Mouse (Mus musculus) monocyte, adult 5-6 weeks (primary cell): ENCODE measurements around the gene Kcnk7. TPM values are rescaled to one million over a fixed set of nuclear protein-coding genes. Genes with fewer than 3 reads are reported as not detected.

Experiments used
- ATAC-seq: fragments of 153-309, 156-312 bp; replicated peaks from 2 replicates; pipeline ENCODE4 v1.8.0; 2017; ENCODE audit warnings: mild to moderate bottlenecking; ENCODE audit not compliant: low TSS enrichment, insufficient number of reproducible peaks, severe bottlenecking, poor library complexity, low FRiP score
- total RNA-seq: library from RNA; stranded (forward); fragments of 200-1000, 200-491, 200-594 nt; gene quantifications from 3 replicates; pipeline ENCODE4 v1.2.3, GENCODE M21; 2017

Kcnk7 gene
- total RNA-seq, 1 experiment from 2014 or later, result 1.3 TPM

GRCm38 (mm10) chr19:5688200-5689087 lies 15.7 kb upstream of the Kcnk7 start, which contains the start of the genes Map3k11 and Pcnx3:
Gene Map3k11 (plus strand): TSS chr19:5688742.
Gene Pcnx3 (minus strand): TSS chr19:5688908.
- ATAC-seq, result peak; percentile 74

DNA sequence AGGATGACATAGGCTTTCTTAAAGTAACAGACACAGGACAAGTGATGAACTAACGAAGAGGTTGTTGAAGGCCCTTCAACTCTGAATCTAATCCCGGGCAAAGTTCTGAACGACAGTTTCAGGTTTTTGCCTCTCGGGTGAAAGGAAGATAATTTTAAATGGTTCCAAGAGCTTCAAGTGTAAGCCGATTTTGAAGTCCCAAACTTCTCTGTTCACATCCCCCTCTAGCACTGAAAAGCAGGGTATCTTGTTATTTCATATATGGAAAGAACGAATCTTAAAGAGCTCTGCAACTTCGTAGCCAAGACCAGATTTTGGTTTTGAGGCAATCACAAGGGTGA lies 15.1 kb upstream of the Kcnk7 start:
- ATAC-seq, result no peak

GRCm38 (mm10) chr19:5689565-5690342 lies 14.4 kb upstream of the Kcnk7 start:
- peak; percentile 46 for ATAC-seq

DNA sequence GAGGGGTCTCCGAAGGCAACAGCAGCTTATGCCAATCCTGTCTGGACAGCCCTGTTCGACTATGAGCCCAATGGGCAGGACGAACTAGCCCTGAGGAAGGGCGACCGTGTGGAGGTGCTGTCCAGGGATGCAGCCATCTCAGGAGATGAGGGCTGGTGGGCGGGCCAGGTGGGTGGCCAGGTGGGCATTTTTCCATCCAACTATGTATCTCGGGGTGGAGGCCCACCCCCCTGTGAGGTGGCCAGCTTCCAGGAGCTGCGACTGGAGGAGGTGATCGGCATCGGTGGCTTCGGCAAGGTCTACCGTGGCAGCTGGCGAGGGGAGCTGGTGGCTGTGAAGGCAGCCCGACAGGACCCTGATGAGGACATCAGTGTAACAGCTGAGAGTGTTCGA lies 13.8 kb upstream of the Kcnk7 start:
- ATAC-seq, result no peak

- no peak for ATAC-seq
These were observed 12.6 kb upstream of the Kcnk7 start for GRCm38 (mm10) chr19:5691601-5692000.

DNA sequence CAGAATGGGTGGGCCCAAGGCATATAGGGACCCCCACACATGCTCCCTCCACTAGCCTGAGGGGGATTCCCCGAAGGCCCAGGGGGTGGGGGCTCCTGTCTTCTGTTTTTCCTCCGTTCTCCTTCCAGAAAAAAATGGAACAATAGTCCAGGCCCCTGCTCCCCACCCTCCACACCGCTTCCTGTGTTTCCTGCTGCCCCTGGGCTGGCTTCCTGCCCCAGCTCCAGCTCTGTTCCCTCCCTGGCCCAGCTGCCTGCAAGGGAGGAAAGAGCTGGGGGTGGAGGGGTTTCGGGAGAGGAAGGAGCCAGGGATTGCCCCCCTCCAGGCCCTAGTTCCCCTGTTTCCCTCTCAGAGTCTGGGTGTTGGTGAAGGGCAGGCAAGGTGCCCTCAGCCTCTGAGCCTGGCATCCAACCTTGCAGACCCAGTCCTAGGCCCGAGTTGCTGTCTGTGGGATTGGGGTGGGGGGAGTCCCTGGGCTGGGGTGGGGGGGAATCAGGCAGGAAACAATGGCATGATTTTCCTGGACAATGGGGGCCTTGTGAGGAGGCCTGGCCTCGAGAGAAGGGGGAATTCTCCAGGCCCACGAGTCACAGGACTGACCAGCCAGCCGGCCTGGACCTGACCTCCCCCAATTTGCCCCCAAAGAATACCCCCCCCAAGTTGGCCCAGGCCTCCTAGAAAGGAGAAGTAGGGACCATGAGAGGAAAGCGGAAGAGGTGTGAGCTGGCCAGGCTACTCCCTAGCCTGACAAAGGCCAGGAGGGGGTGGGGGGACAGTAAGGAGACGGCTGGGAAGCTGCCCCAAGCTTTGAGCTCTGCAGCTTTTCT lies 11.9 kb upstream of the Kcnk7 start:
- ATAC-seq, result 0 out of 2 replicates have a peak, but pooled peaks have one; percentile 13

DNA sequence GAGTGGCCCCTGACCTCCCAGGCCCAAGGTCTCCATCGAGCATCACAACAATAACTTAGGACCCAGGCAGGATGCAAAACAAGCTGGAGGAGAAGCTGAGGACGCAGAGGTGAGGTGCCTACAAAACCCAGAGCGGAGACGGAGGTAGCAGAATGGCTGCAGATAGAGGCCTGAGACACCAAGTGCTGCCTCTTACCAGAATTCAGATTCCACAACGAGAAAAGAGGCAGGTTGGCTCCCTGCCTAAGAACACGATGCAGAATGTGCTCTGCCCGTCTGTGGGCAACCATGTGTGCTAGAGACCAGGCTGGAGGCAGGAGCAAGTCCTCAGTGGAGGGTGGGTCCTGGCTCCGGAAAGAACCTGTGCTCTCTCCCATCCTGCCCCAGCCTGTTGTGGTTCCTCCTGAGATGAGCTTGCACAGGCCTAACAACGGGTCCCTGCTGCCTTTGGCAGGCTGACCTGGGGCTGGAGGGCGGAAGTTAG lies 11.2 kb upstream of the Kcnk7 start:
- no peak for ATAC-seq

DNA sequence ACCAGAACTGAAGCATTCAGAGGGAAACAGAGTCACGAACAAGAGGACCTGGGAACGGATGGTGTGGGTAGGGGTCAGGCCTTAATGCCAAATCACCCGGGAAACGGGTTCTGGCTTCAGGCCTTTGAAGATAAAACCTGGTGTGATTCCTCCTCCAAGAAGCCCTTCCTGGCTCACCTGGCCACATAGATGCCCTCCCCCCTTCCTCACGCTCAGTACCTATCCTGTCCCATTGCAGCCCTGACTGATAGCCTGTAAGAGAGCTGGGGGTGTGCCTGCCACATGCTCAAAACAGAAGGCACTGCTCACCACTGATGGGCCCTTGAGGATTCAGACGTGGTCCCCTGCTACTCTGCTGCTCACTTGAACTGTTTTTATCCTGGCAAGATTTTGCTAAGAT lies 10.4 kb upstream of the Kcnk7 start:
- no peak for ATAC-seq

- no peak for ATAC-seq
These were observed 8.2 kb upstream of the Kcnk7 start for GRCm38 (mm10) chr19:5695849-5696462.

DNA sequence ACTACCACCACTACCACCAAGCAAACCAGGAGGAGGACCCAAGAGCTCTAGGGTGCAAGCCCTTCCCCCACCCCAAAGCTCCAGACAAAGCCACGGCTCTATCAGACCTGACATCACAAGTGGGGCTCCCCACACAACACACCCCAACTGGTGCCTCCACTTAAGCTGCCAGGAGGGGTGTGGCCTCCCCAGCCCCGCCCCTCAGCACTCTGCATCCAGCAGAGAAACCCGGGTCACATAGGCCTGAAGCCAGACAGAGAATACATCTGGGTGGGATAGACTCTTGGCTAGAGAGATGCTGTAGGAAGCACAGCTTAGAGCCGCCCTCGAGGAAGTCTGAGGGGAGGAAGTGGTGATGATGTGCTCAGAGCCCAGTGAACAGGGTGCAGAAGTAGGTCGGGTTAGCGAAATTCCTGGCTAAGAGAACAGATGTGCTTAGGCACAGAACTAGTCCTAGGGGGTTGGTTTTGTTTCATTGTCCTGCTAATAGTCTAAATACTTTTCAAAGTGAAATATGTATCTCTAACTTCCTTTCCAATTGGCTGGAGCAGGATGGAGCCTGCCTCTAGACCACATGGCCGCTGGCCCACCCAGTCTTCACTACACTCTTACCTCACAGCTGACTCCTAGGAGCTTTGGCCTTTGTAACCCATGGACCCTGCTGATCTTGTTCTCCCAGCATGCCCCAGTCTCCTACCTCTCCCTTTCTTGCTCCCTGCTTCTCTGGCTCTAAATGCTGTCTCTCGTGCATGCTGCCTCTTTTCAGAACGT lies 819 bp downstream of the Kcnk7 start:
- ATAC-seq, result peak; percentile 45

GRCm38 (mm10) chr19:5710068-5710467 lies 5.9 kb downstream of the Kcnk7 start:
- no peak for ATAC-seq

DNA sequence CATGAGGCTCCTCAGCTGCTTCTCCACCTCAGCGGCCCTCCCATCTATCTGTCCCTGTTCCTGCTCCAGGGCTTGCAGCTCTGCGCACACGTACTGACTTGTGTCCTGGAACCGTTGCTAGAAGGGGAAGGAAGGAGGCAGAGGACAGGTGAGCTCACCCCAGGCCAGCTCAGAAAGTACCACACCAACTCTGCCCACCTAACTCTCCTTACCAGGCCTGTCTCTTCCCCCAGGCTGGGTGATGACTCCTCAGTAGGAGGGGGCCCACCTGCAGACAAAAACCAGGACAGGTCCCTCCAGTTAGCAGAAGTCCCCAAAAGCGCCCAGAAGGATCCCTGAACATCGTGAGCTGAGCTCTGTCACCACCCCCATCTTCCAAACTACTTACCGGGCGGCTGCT lies 6.4 kb downstream of the Kcnk7 start:
- ATAC-seq, result no peak

GRCm38 (mm10) chr19:5711218-5711617 lies 7.1 kb downstream of the Kcnk7 start:
- ATAC-seq, result no peak

DNA sequence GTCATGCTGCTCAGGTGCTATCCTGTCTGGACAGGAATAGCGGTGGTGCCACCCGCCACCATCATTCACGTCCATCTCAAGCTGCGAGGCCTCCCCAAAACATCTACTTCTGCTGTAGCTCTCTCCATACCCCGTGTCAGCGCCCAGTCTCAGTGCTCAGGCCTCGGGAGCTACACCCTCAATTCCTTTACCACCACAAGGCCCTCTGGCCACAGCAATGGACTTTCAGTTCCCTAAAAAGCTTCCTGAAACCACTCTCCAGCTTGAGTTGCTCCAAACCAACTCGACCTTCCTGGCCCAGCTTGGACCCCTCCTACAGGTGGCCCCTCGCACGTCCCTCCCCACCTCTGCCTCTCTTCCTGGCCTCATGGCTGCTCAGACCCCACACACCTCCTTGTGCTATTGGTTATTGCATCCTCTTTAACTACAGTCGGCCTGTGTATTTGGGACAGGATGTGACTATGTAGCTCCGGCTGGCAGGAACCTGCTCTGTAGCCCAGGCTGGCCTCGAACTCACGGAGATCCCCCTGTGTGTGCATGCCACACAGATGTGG lies 7.8 kb downstream of the Kcnk7 start:
- peak; percentile 84 for ATAC-seq

- ATAC-seq, result no peak
These were observed 9.1 kb downstream of the Kcnk7 start for GRCm38 (mm10) chr19:5713255-5713654.

GRCm38 (mm10) chr19:5713730-5714129 lies 9.6 kb downstream of the Kcnk7 start:
- peak; percentile 23; the same call in 1 of the 2 replicates for ATAC-seq
